Mouse (Mus musculus): ENCODE results near the gene Mex3d.
A peak's percentile ranks its signal among the peaks of the same experiment; 100 is the strongest.
"Not testable (repeated sequence)": the region's sequence is repeated elsewhere in the genome, so short reads cannot be mapped to it uniquely, and the experiment has no call there.

The Mex3d gene

DNA sequence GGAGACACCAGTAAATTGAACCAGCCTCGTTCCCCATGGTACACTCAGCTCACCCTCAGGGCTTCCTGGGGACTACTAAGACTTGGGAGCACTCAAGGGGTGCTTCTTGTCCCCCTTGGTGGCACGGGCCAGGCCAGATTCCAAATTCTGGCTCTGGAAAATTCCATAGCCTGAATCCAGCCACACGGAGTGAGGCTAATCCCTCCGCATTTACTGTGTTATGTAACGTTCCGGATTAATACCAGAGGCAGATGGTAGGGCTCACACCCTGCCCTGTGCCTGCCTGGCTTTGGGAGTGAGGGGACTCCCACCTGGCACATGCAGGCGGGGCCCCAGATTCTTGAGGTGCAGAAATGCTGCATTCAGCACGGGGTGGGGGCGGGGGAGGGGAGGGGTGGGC lies 32.0 kb downstream of the Mex3d start:
- DNase-seq (ENCODE audit: low read depth): no peak

DNA sequence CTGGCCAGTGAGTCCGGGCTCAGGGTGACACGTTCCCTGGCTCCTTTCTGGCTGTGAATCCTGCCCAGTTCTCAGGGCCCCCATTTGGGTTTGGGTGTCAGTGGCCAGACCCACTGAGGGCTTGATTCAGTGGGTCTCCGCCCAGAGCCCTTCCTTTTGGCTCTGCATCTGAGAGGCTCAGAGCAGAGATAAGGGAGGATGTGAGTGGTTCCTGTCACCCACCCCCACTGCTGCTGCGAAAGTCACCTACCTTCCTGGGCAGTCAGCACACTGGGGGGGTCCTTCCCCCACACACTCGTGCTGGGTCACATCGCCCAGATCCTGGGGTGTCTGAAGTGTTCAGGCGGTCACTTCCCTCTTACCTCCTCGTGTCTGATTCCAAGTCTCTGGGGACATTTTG lies 34.7 kb downstream of the Mex3d start:
- no peak for DNase-seq (ENCODE audit: low read depth)

DNA sequence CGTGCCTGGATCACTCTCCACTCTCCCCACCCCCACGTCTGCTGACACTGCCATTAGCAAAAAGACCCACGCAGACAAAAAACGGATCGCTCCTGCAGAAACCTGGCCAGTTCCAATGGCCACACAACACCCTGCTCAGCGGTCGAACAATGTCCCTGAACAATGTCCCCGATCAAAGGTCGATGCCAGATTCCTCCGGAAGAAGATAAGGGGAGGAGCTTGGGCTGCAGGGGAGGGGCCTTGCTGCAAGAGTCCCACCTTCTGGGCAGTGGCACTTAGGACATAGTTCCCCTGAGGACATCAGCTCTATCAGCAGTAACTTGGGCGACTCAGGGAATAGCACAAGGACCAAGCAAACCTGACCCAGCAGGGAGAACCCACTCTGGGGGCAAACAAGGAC lies 35.6 kb downstream of the Mex3d start:
- DNase-seq (ENCODE audit: low read depth): no peak

DNA sequence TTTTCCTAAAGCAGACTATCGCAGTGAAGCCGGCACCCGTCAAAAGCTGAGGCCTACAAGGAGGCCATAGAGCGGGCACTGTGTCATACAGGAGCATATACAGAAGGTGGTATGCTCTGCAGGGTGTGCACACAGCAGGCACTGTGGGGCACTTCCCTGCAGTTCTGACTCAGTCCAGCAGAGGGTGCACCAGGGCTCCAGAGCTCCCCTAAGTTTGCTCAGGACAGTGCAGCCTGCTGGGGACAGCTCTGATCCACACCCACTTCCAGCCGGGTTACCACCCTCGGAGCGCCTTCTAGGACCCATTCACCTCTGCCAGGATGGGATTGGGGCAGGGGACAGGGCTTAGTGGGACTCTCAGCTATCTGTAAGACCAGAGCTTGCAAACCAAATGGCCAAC lies 37.2 kb downstream of the Mex3d start:
- peak; percentile 84 for DNase-seq (ENCODE audit: low read depth)

- DNase-seq (ENCODE audit: low read depth): no peak
These were observed 38.5 kb downstream of the Mex3d start for GRCm38 (mm10) chr10:80348981-80349380.

DNA sequence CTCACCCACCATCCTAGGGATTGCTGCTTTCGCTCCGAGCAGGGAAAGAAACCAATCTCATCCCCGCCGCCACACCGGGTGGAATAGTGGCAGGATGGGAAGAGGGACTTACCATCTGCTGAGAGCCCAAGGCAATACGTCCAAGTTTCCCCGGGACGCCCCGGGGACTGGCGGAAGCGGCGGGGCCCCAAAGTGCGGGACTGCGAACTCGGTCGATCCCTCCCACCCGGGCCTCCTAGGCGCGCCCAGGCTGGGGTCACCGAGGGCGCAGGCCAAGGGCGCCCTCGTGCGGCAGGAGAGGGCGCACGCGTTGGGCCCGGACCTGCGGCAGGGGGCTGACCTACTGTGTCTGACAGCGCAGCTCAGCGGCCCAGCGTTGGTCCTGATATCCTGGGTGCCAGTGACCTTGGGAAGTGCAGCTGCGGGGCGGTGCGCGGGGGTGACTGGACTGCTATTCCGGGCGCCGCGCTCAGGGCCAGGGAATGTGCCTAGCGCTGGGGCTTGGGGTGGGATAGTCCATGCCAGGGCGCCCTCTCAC lies 39.1 kb downstream of the Mex3d start, which contains the start of gene Adamtsl5:
Gene Adamtsl5, minus strand, starts transcription at position 169 of the 538 bp plus-strand sequence.
- peak; percentile 77 for DNase-seq (ENCODE audit: low read depth)

- DNase-seq (ENCODE audit: low read depth): no peak
These were observed 39.9 kb downstream of the Mex3d start for GRCm38 (mm10) chr10:80347514-80347967.

- not testable (repeated sequence) for DNase-seq (ENCODE audit: low read depth)
These were observed 41.5 kb downstream of the Mex3d start for GRCm38 (mm10) chr10:80345929-80346328.

- DNase-seq (ENCODE audit: low read depth): no peak
These were observed 42.3 kb downstream of the Mex3d start for GRCm38 (mm10) chr10:80345122-80345521.

DNA sequence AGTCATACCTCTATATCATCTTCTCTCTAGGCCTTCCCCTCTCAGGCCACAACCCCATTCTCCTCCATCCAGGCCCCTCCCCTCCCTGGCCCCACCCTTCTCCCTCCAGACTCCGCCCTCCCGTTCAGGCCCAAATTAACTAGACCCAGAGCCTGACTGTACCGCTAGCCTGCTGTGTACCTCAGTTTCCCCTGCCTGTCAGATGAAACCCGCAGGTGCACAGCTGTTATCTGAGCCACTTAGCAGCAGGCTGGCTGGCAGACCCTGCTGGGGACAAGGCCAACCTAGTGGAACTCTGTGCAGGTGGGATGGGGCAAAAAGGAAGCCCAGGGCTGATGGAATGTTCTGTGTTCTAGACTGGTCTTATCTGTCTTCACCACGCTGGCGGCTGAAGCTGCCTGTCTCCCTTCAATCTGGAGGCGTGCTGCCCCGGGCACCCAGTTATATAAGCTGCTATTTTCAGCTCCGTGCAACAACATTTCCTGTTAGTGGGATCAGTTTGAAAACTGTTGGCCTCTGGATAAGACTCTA lies 43.3 kb downstream of the Mex3d start:
- DNase-seq (ENCODE audit: low read depth): peak; percentile 85

DNA sequence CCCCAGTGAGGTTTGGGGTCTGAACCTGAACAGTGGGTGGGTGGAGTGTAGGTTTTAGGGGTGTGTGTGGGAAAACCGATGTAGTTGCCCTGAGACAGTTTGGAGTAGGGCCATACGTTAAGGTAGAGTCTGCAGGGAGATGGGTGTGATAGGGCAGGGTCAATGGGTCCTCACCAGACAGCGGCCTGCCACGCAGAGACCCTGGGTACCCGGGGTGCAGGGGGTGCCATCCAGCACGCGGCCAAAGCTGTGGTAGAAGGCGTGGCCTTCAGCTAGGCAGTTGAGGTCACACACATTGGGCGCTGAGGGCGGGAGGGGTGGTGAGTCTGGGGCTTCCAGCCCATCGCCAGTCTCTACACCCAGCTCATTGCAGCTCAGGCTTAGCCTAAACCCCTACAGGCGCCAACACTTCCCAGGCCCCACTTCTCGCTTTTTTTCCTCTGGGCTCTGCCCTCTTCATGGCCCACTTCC lies 44.0 kb downstream of the Mex3d start:
- DNase-seq (ENCODE audit: low read depth): no peak

DNA sequence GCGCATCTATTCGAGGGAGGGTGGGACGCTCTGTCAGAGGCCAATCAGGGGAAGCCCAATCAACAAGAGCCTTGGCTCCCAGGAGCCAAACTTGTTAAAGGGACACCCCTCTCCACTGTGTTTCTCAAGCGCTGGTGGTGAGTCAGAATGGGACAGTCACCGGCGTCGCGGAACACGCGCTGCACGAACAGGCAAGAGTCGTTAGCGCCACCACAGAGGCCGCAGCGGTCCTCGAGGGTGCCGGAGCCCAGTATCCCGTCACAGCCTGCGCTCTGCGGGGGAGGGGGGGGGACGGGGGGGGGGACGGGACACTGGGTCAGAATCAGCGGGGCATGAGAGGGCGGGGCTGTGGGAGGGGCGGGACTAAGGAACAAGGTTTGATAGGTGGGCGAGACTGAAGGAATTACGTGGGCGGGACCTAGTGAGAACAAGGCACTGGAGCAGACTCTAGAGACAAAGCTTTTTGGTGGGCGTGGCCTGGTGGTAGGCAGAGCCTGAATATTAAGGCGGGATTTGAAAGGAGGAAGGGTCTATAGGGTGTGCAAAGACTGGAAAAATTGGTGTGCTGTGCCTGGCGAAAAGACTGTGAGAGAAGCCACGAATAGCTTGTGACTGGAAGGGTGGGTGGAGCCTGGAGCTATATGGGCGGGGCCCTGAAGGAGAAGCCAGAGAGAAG lies 44.6 kb downstream of the Mex3d start:
- DNase-seq (ENCODE audit: low read depth): no peak

DNA sequence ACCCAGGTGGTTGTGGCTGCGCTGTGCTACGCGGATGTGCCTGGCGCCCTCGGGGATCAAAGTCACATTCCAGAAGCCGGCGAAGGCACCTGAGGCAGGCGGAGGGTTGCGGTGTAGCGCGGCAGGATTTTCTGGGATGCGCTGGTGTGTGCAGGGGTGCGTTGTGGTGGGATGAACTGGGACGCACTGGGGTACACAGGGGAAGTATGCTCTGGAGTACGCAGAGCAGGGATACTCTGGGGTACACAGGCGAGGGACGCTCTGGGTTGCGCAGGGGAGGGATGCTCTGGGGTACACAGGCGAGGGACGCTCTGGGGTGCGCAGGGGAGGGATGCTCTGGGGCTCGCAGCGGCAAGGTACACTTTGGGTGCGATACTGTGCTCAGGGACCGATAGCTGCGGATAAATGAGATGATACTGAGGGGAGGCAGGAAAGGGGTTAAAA lies 45.1 kb downstream of the Mex3d start:
- no peak for DNase-seq (ENCODE audit: low read depth)

- no peak for DNase-seq (ENCODE audit: low read depth)
These were observed 45.8 kb downstream of the Mex3d start for GRCm38 (mm10) chr10:80341491-80342304.

DNA sequence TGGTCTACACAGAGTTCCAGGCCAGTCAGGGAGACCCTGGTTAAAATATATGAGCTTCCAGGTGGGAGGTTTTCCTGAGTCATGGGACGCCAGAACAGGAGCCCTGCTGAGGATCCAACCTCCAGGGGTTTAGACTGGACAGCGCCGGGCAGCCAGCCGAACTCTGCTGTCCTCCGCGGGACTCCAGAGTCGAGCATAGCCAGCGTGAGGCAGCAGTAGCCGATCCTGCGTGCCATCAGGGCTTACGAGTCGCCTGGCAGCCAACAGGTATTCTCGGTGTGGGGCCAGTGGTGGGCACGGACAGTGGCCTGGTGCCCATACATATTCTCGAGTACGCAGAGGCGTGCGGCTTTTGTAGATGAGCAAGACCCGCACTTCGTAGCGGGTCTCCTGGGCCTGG lies 46.4 kb downstream of the Mex3d start:
- DNase-seq (ENCODE audit: low read depth): no peak

- peak; percentile 87 for DNase-seq (ENCODE audit: low read depth)
These were observed 47.3 kb downstream of the Mex3d start for GRCm38 (mm10) chr10:80339941-80340750.

- DNase-seq (ENCODE audit: low read depth): no peak
These were observed 51.2 kb downstream of the Mex3d start for GRCm38 (mm10) chr10:80336263-80336662.

DNA sequence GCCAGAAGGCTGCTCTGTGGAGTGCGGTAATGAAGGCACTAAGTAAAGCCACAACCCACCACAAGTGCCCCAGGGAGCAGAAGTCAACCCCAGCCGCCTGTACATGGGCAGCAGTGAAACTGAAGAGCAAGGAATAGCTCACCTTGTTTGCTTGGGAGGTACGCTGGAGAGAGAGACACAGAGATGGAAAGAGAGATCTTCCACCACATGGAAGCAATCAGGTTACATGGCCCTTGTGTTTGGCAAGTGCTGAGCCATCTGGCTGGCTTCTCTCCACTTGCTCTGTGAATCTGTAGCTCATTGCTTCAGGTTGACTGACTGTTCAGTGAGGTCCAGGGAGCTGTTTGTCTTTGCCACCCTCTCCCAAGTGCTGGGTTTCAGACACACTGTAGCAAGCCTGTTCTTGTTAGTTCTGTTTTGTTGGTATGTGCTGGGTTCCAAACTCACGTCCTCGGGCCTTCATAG lies 54.9 kb downstream of the Mex3d start:
- DNase-seq (ENCODE audit: low read depth): no peak

DNA sequence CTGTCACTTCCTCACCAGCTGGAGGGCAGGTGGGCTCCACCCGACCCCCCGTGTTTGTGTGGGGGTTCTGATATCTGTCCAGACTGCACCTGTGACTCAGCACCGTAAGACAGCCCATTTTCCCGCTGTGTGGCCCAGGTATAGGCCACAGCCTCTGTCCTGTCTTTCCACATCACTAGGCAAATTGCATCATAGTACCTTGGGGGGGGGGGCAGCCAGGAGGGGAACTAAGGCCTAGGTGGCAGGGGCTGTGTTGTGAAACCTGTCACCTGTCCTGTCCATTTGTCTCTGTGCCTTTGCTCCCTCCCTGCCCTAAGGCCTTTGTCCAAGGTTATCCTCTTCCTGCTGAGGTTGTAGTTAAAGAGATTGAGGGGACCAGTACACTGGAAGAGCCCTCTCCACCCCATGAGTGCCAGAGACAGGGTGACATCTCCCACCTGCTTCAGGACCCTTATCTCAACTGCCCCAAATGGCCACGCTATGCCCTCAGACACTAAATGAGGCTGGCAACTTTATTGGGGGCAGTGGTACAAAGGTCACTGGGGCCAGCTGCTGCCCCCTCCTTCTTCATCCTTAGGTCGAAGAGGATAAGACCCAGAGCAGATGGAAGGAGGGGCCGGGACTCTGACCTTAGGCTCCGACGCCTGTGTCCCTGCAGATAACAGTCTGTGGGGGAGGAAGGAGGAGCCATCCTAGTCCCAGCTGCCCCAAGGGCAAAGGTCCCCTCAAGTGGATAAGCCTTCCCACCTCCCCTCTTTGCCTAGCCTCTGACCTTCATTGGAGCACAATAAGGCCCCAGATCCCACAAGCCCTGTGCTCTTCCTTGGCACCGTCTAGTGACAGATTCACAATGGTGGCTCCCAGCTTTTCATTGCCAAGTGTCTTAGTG lies 55.6 kb downstream of the Mex3d start:
- no peak for DNase-seq (ENCODE audit: low read depth)

GRCm38 (mm10) chr10:80330888-80331287 lies 56.6 kb downstream of the Mex3d start:
- no peak for DNase-seq (ENCODE audit: low read depth)
